Mouse (Mus musculus): ENCODE data around the gene Sorcs2. TPM values are rescaled to one million over a fixed set of nuclear protein-coding genes. Genes with fewer than 3 reads are reported as not detected.
A peak's percentile ranks its signal among the peaks of the same experiment; 100 is the strongest.

Sorcs2 gene
- polyA plus RNA-seq, 1 experiment: 2.3 TPM

- Histone ChIP-seq H3K36me3 (ENCODE audit: control insufficient read depth, insufficient read depth, low read length) (no peaks in the 10 kb centered on the region), H3K27me3 (ENCODE audit: control insufficient read depth, insufficient read depth, low read length) (no peaks in the 10 kb centered on the region), H3K27ac (ENCODE audit: insufficient read depth, low read length) (no peak overlapping the region), H3K4me1 (ENCODE audit: control insufficient read depth, insufficient read depth, insufficient read length) (no peaks in the 10 kb centered on the region), H3K4me3 (ENCODE audit: extremely low read depth, insufficient read depth, insufficient read length) (no peak overlapping the region)
- 93% methylated on average over 7 of the region's 7 CpGs for WGBS
- TF ChIP-seq CTCF (IDR thresholded peaks at IDR 0.05; ENCODE audit: extremely low read depth, insufficient read depth, insufficient read length, insufficient replicate concordance) (no peak), POLR2A (IDR thresholded peaks at IDR 0.05; ENCODE audit: low read depth, low read length) (no peak)
- no peak for DNase-seq (ENCODE audit: low read depth in 1 of 2, low spot score in 2 of 2)
Observed at GRCm38 (mm10) chr5:36225855-36226254, 172.1 kb downstream of the Sorcs2 start.

- no peaks in the 10 kb centered on the region for H3K27me3 ChIP-seq (ENCODE audit: control insufficient read depth, insufficient read depth, low read length)
- H3K27ac ChIP-seq (ENCODE audit: insufficient read depth, low read length): no peak overlapping the region
- TF ChIP-seq CTCF (IDR thresholded peaks at IDR 0.05; ENCODE audit: extremely low read depth, insufficient read depth, insufficient read length, insufficient replicate concordance): peak; percentile 24; the same call in 1 of the 2 replicates
- TF ChIP-seq POLR2A (IDR thresholded peaks at IDR 0.05; ENCODE audit: low read depth, low read length): no peak
- 69% methylated on average over 6 of the region's 6 CpGs for WGBS
- H3K4me1 ChIP-seq (ENCODE audit: control insufficient read depth, insufficient read depth, insufficient read length): no peaks in the 10 kb centered on the region
- no peaks in the 10 kb centered on the region for H3K36me3 ChIP-seq (ENCODE audit: control insufficient read depth, insufficient read depth, low read length)
- DNase-seq (ENCODE audit: low read depth in 1 of 2, low spot score in 2 of 2): peak in 1 of 2 experiments; percentile 15
- no peak overlapping the region for H3K4me3 ChIP-seq (ENCODE audit: extremely low read depth, insufficient read depth, insufficient read length)
Observed at GRCm38 (mm10) chr5:36223787-36224186, 174.2 kb downstream of the Sorcs2 start.

GRCm38 (mm10) chr5:36220626-36221025 is 177.3 kb downstream of the Sorcs2 start:
- H3K27me3 ChIP-seq (ENCODE audit: control insufficient read depth, insufficient read depth, low read length): no peaks in the 10 kb centered on the region
- TF ChIP-seq POLR2A (IDR thresholded peaks at IDR 0.05; ENCODE audit: low read depth, low read length): no peak
- H3K4me3 ChIP-seq (ENCODE audit: extremely low read depth, insufficient read depth, insufficient read length): no peak overlapping the region
- 84% methylated on average over 6 of the region's 6 CpGs for WGBS
- H3K4me1 ChIP-seq (ENCODE audit: control insufficient read depth, insufficient read depth, insufficient read length): no peaks in the 10 kb centered on the region
- no peaks in the 10 kb centered on the region for H3K36me3 ChIP-seq (ENCODE audit: control insufficient read depth, insufficient read depth, low read length)
- DNase-seq (ENCODE audit: low read depth in 1 of 2, low spot score in 2 of 2): no peak
- no peak overlapping the region for H3K27ac ChIP-seq (ENCODE audit: insufficient read depth, low read length)

GRCm38 (mm10) chr5:36220105-36220504 is 177.8 kb downstream of the Sorcs2 start:
- WGBS: 95% methylated on average over 4 of the region's 4 CpGs
- no peaks in the 10 kb centered on the region for H3K4me1 ChIP-seq (ENCODE audit: control insufficient read depth, insufficient read depth, insufficient read length)
- TF ChIP-seq POLR2A (IDR thresholded peaks at IDR 0.05; ENCODE audit: low read depth, low read length) (no peak), CTCF (IDR thresholded peaks at IDR 0.05; ENCODE audit: extremely low read depth, insufficient read depth, insufficient read length, insufficient replicate concordance) (no peak)
- no peak overlapping the region for H3K4me3 ChIP-seq (ENCODE audit: extremely low read depth, insufficient read depth, insufficient read length)
- no peak for DNase-seq (ENCODE audit: low read depth in 1 of 2, low spot score in 2 of 2)
- no peak overlapping the region for H3K27ac ChIP-seq (ENCODE audit: insufficient read depth, low read length)
- no peaks in the 10 kb centered on the region for H3K36me3 ChIP-seq (ENCODE audit: control insufficient read depth, insufficient read depth, low read length)
- no peaks in the 10 kb centered on the region for H3K27me3 ChIP-seq (ENCODE audit: control insufficient read depth, insufficient read depth, low read length)

- H3K4me1 ChIP-seq (ENCODE audit: control insufficient read depth, insufficient read depth, insufficient read length): no peaks in the 10 kb centered on the region
- no peaks in the 10 kb centered on the region for H3K27me3 ChIP-seq (ENCODE audit: control insufficient read depth, insufficient read depth, low read length)
- no peak for DNase-seq (ENCODE audit: low read depth in 1 of 2, low spot score in 2 of 2)
- no peak overlapping the region for H3K27ac ChIP-seq (ENCODE audit: insufficient read depth, low read length)
- H3K4me3 ChIP-seq (ENCODE audit: extremely low read depth, insufficient read depth, insufficient read length): no peak overlapping the region
- no peak for TF ChIP-seq POLR2A (IDR thresholded peaks at IDR 0.05; ENCODE audit: low read depth, low read length)
- TF ChIP-seq CTCF (IDR thresholded peaks at IDR 0.05; ENCODE audit: extremely low read depth, insufficient read depth, insufficient read length, insufficient replicate concordance): no peak
- WGBS: 65% methylated on average over 10 of the region's 10 CpGs
- H3K36me3 ChIP-seq (ENCODE audit: control insufficient read depth, insufficient read depth, low read length): no peaks in the 10 kb centered on the region
Observed at GRCm38 (mm10) chr5:36213310-36213709, 184.6 kb downstream of the Sorcs2 start.

- H3K27ac ChIP-seq (ENCODE audit: insufficient read depth, low read length): no peak overlapping the region
- DNase-seq (ENCODE audit: low read depth in 1 of 2, low spot score in 2 of 2): no peak
- TF ChIP-seq CTCF (IDR thresholded peaks at IDR 0.05; ENCODE audit: extremely low read depth, insufficient read depth, insufficient read length, insufficient replicate concordance): no peak
- no peak for TF ChIP-seq POLR2A (IDR thresholded peaks at IDR 0.05; ENCODE audit: low read depth, low read length)
- H3K27me3 ChIP-seq (ENCODE audit: control insufficient read depth, insufficient read depth, low read length): no peaks in the 10 kb centered on the region
- H3K4me1 ChIP-seq (ENCODE audit: control insufficient read depth, insufficient read depth, insufficient read length): no peaks in the 10 kb centered on the region
- no peak overlapping the region for H3K4me3 ChIP-seq (ENCODE audit: extremely low read depth, insufficient read depth, insufficient read length)
- WGBS: 74% methylated on average over 3 of the region's 3 CpGs
- no peaks in the 10 kb centered on the region for H3K36me3 ChIP-seq (ENCODE audit: control insufficient read depth, insufficient read depth, low read length)
Observed at GRCm38 (mm10) chr5:36208803-36209202, 189.1 kb downstream of the Sorcs2 start.

- Histone ChIP-seq H3K27ac (ENCODE audit: insufficient read depth, low read length) (no peak overlapping the region), H3K27me3 (ENCODE audit: control insufficient read depth, insufficient read depth, low read length) (no peaks in the 10 kb centered on the region), H3K4me1 (ENCODE audit: control insufficient read depth, insufficient read depth, insufficient read length) (no peaks in the 10 kb centered on the region), H3K4me3 (ENCODE audit: extremely low read depth, insufficient read depth, insufficient read length) (no peak overlapping the region), H3K36me3 (ENCODE audit: control insufficient read depth, insufficient read depth, low read length) (no peaks in the 10 kb centered on the region)
- TF ChIP-seq POLR2A (IDR thresholded peaks at IDR 0.05; ENCODE audit: low read depth, low read length) (no peak), CTCF (IDR thresholded peaks at IDR 0.05; ENCODE audit: extremely low read depth, insufficient read depth, insufficient read length, insufficient replicate concordance) (no peak)
- no peak for DNase-seq (ENCODE audit: low read depth in 1 of 2, low spot score in 2 of 2)
- WGBS: 82% methylated on average over 11 of the region's 11 CpGs
Observed at GRCm38 (mm10) chr5:36205397-36205796, 192.5 kb downstream of the Sorcs2 start.

Measured in spleen, adult 2 months (tissue).